Mouse (Mus musculus) Patski (cell line): ENCODE measurements around the gene Sult4a1. TPM values are rescaled to one million over a fixed set of nuclear protein-coding genes. Genes with fewer than 3 reads are reported as not detected.
A peak's percentile ranks its signal among the peaks of the same experiment; 100 is the strongest.

ENCODE experiments used
- ATAC-seq: fragments of 100-300 bp; one replicate; pipeline ENCODE4 v1.8.0; 2021
- CTCF ChIA-PET: fragments of 350-600 bp; sonication (Branson Sonifier 250); formaldehyde crosslinking; loops from one replicate; lab custom pipeline; 2022; ENCODE audit warnings: inconsistent platforms; lab: Charles Lee
- POLR2A ChIA-PET: fragments of 350-600 bp; sonication (Branson Sonifier 250); formaldehyde crosslinking; loops from one replicate; lab custom pipeline; 2022; ENCODE audit warnings: antibody characterized with exemption, inconsistent platforms; lab: Charles Lee
- DNase-seq: peaks from one replicate; pipeline ENCODE4 v3.0.0-alpha.2; 2011; ENCODE audit warnings: low read depth, low spot score
- H3K27me3 ChIP-seq: fragments of 371-371 bp; one replicate; pipeline ENCODE4 v1.5.1; 2021
- CTCF ChIP-seq: fragments of 100-300 bp; IDR thresholded peaks from one replicate; pipeline ENCODE4 v1.5.1; 2021
- in situ Hi-C: fragments of 300-500 bp; cut with MboI; formaldehyde crosslinking; loops from 3 replicates; pipeline ENCODE4 v1.11.1; 2018; ENCODE audit warnings: low pct_unique_long_range_greater_than_20kb, mixed read lengths
- polyA plus RNA-seq: library from polyadenylated mRNA; unstranded; gene quantifications from one replicate; pipeline ENCODE4 v1.2.3, GENCODE M21; 2021

Gene Sult4a1
- polyA plus RNA-seq, 1 experiment from 2014 or later: 0.83 TPM

DNA sequence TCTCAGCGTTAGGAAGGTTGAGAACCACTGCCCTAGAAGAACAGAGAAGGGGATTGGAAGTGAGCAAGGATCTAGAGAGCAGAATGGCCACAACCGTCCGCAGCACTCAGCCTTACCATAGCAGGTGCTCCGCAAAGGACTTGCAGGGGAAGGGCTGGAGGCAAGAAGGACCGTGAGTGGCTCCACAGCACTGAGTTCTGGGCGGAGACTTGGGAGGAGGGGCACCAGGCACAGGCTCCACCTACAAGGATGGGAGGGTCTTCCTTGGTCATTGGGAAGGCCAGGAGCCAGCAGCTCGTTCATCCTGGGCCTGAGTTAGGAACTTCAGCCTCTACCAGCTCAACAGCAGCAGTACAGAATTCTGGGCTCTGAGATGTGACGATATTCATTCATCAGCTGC lies 32.5 kb downstream of the Sult4a1 start:
- peaks cover 17% of the 10 kb centered on the region for H3K27me3 ChIP-seq
- in situ Hi-C loops: no loop called here
- POLR2A ChIA-PET: no interaction called here
- CTCF ChIA-PET: no interaction called here
- TF ChIP-seq CTCF: no peak
- ATAC-seq (no peak), DNase-seq (no peak)

DNA sequence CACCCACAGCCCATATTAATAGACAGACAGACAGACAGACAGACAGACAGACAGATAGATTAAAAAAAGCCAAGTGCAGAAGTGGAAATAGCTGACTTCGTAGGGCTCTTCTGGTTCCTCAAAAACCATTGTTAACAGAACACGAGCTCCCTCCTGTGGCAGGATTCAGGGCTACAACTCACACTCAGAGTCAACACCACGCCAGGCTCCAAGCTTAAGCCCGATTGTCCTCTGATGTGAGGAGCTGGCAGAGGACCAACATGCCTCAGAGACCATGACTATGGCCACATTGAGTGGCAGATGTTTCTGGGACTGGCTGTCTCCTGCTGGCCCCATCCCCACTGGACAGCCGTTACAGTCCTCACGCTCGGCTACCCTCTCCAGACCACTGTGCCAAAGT lies 33.3 kb downstream of the Sult4a1 start:
- DNase-seq: no peak
- POLR2A ChIA-PET: no interaction called here
- peaks cover 20% of the 10 kb centered on the region for H3K27me3 ChIP-seq

DNA sequence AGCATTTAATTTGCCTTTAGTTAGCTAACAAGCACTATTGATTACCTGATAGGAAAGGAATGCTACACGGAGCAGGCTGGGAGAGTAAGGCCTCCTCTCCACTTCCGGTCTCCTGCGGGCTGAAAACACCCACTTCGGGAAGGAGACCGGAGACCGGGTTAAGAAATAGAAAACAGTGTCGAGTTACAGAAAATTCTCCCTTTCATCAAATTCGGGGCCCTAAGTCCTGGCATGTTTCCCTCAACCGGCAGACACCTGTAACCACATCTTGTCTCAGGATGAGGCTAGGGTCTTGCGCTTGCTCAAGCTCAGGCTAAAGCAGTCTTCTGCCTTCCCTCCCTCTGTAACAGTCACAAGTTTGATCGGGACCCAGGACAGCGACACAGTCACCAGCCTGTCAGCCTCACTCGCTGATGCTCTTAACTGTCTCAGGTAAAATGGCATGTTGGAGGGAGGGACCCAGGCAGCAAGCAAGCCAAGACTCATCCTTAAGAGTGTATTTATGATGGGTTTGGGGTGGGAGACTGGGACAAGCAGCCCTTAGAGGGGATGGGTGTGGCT lies 35.4 kb downstream of the Sult4a1 start:
- H3K27me3 ChIP-seq: peaks cover 24% of the 10 kb centered on the region
- no peak for DNase-seq
- TF ChIP-seq CTCF: no peak
- POLR2A ChIA-PET: no interaction called here
- CTCF ChIA-PET: no interaction called here
- ATAC-seq: no peak
- in situ Hi-C loops: no loop called here

More for the DNA sequence above, 33.3 kb downstream of the Sult4a1 start:
- CTCF ChIA-PET: no interaction called here
- in situ Hi-C loops: no loop called here
- no peak for ATAC-seq
- peak; percentile 43 for TF ChIP-seq CTCF

DNA sequence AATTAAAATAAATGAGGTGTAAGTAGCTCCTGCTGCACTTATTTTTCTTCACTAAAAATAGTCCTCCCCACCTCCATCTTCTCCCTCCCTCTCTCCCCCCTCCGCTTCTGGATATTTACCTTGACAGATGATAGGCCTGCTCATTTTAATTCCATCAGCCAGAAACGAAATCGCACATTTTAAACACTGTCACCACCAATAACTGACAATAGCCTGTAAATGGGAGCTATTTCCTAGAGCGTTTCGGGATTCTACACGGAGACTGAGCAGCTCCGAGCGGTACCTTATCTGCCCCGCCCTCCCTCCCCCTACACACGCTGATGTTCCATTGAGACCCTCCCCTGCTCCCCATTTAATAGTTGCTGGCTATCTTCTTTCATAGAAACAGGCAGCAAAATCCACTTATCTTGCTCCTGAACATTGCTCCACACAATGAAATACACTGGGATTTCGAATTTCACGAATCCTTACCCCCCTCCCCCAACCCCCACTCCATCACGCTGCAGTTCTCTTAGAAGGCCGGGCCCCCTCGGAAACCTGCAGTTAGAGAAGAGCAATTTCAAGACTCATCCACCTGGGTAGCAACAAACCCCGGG lies 36.0 kb downstream of the Sult4a1 start:
- H3K27me3 ChIP-seq: peaks cover 23% of the 10 kb centered on the region
- CTCF ChIA-PET: no interaction called here
- in situ Hi-C loops: no loop called here
- no peak for ATAC-seq
- no peak for DNase-seq
- POLR2A ChIA-PET: no interaction called here
- no peak for TF ChIP-seq CTCF

DNA sequence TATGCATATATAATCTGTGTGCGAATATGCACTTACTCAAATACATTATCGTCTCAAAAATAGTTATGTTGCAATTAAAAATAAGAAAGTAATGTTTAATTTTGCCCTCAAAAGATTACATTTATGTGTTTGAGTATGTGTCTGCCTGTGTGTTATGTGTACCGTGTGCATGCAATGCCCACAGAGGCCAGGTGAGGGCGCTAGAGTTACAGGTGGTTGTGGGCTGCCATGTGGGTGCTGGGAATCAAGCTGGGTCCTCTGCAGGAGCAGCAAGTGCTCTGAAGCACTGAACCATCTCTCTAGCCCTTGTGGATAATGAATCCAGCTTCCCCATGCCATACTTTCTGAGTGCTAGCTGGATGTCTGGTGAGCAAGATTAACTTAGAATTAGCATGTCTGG lies 39.9 kb downstream of the Sult4a1 start:
- DNase-seq: no peak
- in situ Hi-C loops: no loop called here
- peak; percentile 53 for TF ChIP-seq CTCF
- CTCF ChIA-PET: no interaction called here
- POLR2A ChIA-PET: no interaction called here
- ATAC-seq: no peak
- peaks cover 18% of the 10 kb centered on the region for H3K27me3 ChIP-seq

DNA sequence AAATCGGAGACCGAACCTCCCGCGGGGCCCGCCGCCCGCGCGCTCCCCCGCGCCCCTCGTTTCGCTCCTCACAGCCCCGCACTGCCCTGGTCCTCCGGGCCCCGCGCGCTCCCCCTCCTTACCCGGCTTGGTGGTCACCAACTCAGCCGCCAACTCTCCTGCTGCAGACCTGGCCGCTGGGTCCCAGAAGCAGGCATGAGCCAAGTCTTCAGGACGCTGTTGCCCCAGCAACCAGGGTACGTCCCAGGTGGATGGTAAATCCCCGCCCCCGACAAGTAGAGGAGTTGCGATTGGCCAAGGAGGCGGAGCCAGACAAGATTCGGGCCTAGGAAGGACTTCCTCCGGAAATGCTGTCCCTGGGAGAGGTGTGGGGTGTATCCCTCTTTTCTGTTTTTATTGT lies 40.4 kb downstream of the Sult4a1 start, which contains the start of gene Efcab6:
TSS of gene Efcab6 (minus strand) at position 240 of the 400 bp plus-strand sequence.
- peaks cover 13% of the 10 kb centered on the region for H3K27me3 ChIP-seq
- in situ Hi-C loops: no loop called here
- no peak for TF ChIP-seq CTCF
- ATAC-seq: no peak
- no peak for DNase-seq
- CTCF ChIA-PET: no interaction called here
- POLR2A ChIA-PET: no interaction called here

DNA sequence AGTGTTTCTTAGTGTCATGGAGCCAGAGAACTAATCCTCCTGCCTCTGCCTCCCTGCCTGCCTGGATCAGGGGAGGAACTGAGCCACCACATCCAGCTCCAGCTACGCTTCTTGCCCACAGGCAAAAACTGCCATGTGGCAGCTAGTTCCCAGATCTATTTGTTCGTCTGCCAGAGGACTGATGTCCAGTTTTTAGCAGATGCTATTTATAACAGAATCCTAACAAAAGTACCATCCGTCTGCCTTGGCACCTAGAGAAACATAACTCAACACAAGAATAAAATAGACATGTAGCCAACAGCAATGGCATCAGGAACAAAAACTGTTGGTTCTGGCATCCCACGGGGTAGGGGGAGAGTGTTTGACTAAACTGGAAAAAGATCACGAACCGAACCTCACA lies 46.7 kb downstream of the Sult4a1 start:
- H3K27me3 ChIP-seq: peaks cover 14% of the 10 kb centered on the region
- ATAC-seq (no peak), DNase-seq (no peak)
- in situ Hi-C loops: loop anchor here (10.0 kb wide), 2 partner anchors 194 to 294 kb away; no protein-coding TSS in a partner anchor
- ChIA-PET POLR2A (no interaction called here), CTCF (no interaction called here)
- TF ChIP-seq CTCF: no peak

DNA sequence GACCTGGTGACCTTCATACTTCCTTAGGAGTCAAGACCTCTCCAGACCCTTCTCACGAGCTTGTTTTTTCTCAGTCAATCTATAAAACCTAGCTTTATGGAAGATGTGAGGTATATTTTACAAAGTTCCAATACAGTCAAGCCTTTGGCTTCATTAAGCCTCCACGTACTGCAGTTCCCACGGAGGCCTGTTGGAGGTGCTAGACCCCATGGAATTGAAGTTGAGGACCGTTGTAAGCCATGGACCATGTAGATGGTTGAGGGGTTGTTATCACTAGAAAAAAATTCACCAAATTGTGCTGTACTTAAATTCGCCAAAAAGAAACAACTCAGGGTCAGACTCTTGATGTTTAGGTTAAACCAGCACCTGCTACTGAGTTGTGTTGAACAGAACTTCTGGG lies 49.5 kb downstream of the Sult4a1 start:
- in situ Hi-C loops: loop anchor here (10.0 kb wide), 2 partner anchors 191 to 291 kb away; no protein-coding TSS in a partner anchor
- H3K27me3 ChIP-seq: peaks cover 14% of the 10 kb centered on the region
- ChIA-PET CTCF (no interaction called here), POLR2A (no interaction called here)
- ATAC-seq (no peak), DNase-seq (no peak)
- TF ChIP-seq CTCF: peak; percentile 21

DNA sequence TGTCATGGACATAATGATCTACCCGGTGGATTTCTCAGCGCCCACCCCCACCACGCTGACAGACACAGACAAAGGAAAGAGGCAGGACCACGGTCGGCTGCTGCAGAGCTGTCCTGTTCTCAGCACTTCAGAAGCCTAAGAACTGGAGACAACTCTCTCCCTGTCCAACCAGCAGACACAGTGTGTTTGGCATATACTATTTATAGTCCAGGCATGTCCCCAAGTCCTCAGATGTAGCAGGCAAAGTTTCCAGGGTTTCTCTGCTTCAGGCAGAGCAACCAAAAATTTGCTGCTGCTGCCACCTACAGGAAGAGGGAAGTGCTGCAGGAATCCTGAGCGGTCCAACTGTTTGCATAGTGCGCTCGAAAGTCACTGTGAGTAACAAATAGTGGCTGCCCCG lies 51.7 kb downstream of the Sult4a1 start:
- peaks cover 31% of the 10 kb centered on the region for H3K27me3 ChIP-seq
- DNase-seq (no peak), ATAC-seq (no peak)
- ChIA-PET POLR2A (no interaction called here), CTCF (interaction anchor here (0.8 kb wide), 1 partner anchor 32 kb away, joined by 3 read pairs; no protein-coding TSS in a partner anchor)
- peak; percentile 86 for TF ChIP-seq CTCF
- in situ Hi-C loops: loop anchor here (10.0 kb wide), 2 partner anchors 189 to 289 kb away; no protein-coding TSS in a partner anchor

DNA sequence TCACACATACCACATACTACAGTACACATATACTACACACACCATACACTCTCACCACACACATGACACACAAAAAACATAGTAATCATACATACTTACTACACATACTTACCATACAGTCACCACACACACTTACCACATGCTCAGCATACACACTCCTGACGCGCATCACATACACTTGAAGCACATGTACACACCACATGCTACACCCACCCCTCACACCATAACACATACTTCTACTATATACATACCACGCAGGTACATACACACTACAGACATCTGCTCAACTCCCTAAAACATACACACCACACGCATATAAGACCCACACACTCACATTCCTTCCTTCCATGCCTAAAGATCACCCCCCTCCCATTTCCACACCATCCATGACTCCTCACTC lies 52.3 kb downstream of the Sult4a1 start:
- peaks cover 33% of the 10 kb centered on the region for H3K27me3 ChIP-seq
- in situ Hi-C loops: loop anchor here (10.0 kb wide), 2 partner anchors 188 to 288 kb away; no protein-coding TSS in a partner anchor
- POLR2A ChIA-PET: no interaction called here
- ATAC-seq: no peak
- no peak for TF ChIP-seq CTCF
- CTCF ChIA-PET: no interaction called here
- no peak for DNase-seq

DNA sequence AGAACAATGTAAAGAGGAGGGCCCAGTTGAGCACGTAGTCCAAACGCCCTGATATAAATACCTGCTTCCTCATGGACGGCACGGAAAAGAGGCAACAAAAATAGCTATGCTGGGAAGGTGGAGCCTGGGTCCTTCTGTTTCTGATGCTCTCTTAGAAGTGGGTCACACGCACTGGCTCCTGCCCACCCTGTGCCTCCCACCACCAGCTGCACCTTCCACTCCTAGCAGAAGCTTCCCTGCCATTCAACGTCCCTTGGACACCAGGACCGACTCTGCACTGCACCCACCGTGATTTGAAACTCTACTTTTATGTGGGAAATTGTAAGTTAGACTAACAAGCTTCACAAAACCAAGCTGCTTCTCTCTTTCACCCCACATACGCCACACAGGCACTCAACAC lies 53.2 kb downstream of the Sult4a1 start:
- CTCF ChIA-PET: no interaction called here
- H3K27me3 ChIP-seq: peaks cover 30% of the 10 kb centered on the region
- no peak for DNase-seq
- no peak for TF ChIP-seq CTCF
- POLR2A ChIA-PET: no interaction called here
- in situ Hi-C loops: loop anchor here (10.0 kb wide), 2 partner anchors 188 to 288 kb away; no protein-coding TSS in a partner anchor
- no peak for ATAC-seq
